Mouse (Mus musculus) left cerebral cortex, postnatal 10 days (tissue): Measurements from ENCODE around the gene Ankrd40. TPM values are rescaled to one million over a fixed set of nuclear protein-coding genes. Genes with fewer than 3 reads are reported as not detected.

Experiments used
- DNase-seq, 2 experiments: peaks; one replicate each; pipeline ENCODE4 v3.0.0; 2021 to 2022; ENCODE audit warnings: low spot score in 2 of 2, mixed read lengths in 1 of 2; ENCODE audit errors: extremely low spot score in 1 of 2
- intact Hi-C: fragments of 180-260 bp; cut with DNase I; formaldehyde crosslinking; loops from one replicate; pipeline ENCODE4 v1.15.1; 2025
- total RNA-seq, 2 experiments: library from RNA; stranded (reverse); gene quantifications; 2 replicates each; pipeline ENCODE4 v1.2.3; 2021

Gene Ankrd40
- total RNA-seq, 2 experiments from 2014 or later = 73.3 to 75.7 TPM

GRCm38 (mm10) chr11:94321931-94322400 is 5.8 kb upstream of the Ankrd40 start, which contains the start of gene Luc7l3:
Gene Luc7l3, minus strand, starts transcription at chr11:94321988.
- DNase-seq = peak; percentile 89 to 97
- intact Hi-C loops = no loop called here

DNA sequence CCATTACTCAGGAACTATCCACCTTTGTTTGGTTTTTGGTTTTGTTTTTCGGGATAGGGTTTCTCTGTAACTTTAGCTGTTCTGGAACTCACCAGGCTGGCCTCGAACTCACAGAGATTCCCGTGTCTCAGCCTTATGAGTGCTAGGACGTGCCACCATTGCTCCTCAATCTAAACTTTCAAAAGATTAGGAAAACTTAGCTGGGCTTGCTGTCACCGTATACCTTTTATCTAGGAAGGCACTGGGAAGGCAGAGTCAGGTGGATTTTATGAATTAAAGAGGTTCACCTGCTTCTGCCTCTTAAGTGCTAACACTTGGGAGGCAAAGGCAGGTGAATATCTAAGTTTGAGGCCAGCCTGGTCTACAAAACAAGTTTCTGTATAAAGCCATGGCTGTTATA is 5.2 kb upstream of the Ankrd40 start:
- intact Hi-C loops = no loop called here
- no peak for DNase-seq

DNA sequence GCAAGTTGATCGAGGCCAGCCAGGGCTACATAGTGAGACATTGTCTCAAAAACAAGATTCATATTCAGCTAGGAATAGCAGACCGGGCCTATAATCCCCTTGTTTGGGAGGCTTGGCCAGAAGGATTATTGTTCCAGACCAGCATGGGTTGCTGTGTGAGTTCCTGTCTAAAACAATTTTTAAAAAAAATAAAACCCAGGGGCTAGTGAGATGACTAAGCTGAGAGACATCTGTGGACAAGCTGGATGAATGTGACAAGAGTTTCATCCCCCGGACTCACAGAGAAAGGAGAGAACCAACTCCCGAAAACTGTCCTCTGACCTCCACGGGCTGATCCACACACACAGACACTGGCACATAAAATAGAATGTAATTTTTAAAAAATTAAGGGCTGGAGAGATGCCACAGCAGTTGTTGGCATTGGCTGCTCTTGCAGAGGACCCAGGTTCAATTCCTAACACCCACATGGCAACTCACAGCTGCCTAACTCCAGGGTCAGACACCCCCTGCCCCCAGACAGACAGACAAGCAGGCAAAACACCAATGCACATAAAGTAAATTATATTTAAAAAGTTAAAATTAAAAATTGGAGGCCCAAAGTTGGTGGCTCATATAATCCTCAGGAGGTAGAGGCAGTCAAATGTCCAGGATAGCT is 4.4 kb upstream of the Ankrd40 start:
- intact Hi-C loops = no loop called here

DNA sequence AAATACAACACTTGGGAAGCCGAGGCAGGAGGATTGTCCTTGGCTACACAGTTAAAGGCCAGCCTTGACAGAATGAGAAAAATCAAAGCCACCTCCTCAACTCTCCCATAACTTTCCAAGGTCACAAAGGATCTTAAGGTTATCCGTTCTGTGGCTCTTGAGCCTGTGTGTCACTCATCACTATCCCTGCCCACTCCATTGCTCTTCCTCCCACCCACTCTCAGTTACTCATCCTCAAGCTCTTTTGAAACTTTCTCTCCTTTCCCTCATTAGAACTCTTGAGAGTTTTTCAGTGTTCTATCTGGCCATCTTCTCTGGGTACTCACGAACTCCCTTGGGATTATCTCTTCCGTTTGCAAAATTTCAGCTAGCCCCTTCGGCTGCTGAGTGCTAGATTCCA is 3.2 kb upstream of the Ankrd40 start:
- no peak for DNase-seq
- intact Hi-C loops = no loop called here

More for the DNA sequence above, 4.4 kb upstream of the Ankrd40 start:
- no peak for DNase-seq

DNA sequence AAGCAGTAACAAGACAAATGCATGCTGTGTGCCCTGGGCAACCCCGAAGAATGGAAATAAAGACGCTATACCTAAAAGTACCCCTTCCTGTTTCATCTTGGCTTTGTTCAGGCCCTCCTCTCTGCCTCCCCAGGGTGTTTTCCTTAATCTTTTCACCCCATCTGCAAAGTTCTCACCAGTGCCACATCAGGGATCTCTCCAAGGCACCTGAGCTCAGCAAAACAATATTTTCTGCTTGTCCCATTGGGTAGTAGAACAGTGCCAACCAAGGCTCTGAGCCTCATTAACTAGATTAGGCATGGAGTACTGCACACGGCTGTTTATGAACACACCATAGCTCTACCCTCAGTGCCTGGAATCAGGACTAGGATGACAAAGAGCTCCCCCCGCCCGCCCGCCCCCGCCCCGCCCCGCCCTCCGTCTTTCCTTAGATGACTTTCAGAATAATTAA is 815 bp upstream of the Ankrd40 start:
- no peak for DNase-seq
- intact Hi-C loops = no loop called here

- DNase-seq = no peak
- intact Hi-C loops = no loop called here
These were observed 834 bp downstream of the Ankrd40 start for GRCm38 (mm10) chr11:94328644-94329025.

GRCm38 (mm10) chr11:94329270-94329891 is 1.6 kb downstream of the Ankrd40 start:
- intact Hi-C loops = no loop called here
- DNase-seq = peak in 1 of 2 experiments; percentile 71

GRCm38 (mm10) chr11:94330211-94330610 is 2.4 kb downstream of the Ankrd40 start:
- intact Hi-C loops = loop anchor here (5.0 kb wide), 1 partner anchor 217 kb away; the partner anchor contains the start of gene Rsad1
- no peak for DNase-seq

- no peak for DNase-seq
- intact Hi-C loops = loop anchor here (5.0 kb wide), 1 partner anchor 215 kb away; the partner anchor contains the start of gene Rsad1
These were observed 4.9 kb downstream of the Ankrd40 start for GRCm38 (mm10) chr11:94332726-94333125.

GRCm38 (mm10) chr11:94334386-94334968 is 6.7 kb downstream of the Ankrd40 start:
- DNase-seq = no peak
- intact Hi-C loops = loop anchor here (5.0 kb wide), 1 partner anchor 213 kb away; the partner anchor contains the start of gene Rsad1

DNA sequence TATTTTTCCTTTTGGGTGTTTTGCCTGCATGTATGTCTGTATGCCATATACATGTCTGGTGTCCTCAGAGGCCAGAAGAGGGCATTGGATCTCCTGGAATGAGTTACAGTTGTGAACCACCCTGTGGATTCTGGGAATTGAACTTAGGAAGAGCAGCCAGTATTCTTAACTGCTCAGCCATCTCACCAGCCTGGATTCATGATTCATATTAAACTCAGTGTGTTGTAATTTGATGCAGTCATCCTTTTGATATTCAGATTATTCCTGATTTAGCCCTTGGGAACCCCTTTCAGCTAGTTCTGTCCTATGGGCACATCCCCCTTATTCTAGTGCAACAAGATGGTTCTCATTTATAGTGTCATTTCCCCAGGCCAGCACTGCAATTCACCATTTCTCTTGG is 8.8 kb downstream of the Ankrd40 start:
- intact Hi-C loops = no loop called here
- no peak for DNase-seq

DNA sequence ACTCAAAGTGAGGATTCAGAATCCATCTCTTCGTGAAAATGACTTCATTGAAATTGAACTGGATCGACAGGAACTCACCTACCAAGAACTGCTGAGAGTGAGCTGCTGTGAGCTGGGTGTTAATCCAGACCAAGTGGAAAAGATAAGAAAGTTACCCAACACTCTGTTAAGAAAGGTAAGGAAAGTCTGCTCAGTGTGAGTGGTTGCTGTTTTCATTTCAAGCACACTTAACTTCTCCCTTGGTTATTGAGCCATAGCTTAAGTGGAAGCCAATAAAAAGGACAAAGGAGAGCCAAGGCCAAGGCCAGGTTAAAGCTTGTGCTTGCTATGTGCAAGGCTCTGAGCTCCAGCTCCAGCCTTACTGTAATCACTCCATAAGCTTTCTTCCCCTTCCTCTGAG is 10.5 kb downstream of the Ankrd40 start:
- intact Hi-C loops = no loop called here
- no peak for DNase-seq

- intact Hi-C loops = loop anchor here (2.0 to 5.0 kb wide), 3 partner anchors 65 to 147 kb away; partner anchors contain the start of genes Cacna1g and Spata20
- peak in 1 of 2 experiments; percentile 52 for DNase-seq
These were observed 12.2 kb downstream of the Ankrd40 start for GRCm38 (mm10) chr11:94339732-94340585.

- intact Hi-C loops = loop anchor here (2.0 to 5.0 kb wide), 3 partner anchors 64 to 146 kb away; partner anchors contain the start of genes Cacna1g and Spata20
- DNase-seq = no peak
These were observed 13.4 kb downstream of the Ankrd40 start for GRCm38 (mm10) chr11:94340948-94341933.

DNA sequence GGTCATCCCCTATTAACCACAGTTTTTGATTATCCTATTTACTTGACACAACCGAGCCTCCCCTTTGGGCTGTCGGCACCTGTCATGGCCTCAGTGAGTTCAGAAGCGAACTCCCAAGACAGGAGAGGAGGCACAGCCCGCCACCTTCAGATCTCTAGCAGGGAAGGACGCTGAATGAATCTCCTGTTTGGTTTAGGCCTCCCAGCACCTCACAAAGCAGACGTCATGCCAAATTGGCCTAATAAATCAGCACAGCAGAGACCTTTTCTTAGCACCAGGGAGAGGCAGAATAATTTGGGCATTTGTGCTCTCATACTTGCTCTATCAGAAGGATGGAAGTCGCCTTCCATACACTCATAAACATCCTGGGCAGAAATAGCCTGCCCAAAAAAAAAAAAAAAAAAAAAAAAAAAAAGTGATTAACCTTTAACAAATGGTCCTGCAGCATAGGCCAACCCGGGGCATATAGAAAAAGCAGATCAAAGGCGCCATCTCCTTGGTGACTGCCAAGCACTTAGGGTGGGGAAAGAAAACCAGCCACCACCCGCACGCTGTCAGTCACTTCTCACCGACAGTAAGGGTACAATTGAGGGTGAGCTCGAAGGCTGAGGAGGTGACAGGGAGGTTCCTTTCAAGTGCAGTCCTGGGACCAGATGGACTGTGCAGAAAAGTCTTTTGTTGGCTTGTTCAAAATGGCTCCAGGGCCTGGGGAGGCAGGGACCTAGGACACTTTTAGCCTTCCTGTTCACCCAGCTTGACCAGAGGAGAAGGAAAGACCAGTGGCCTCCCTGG is 14.5 kb downstream of the Ankrd40 start:
- DNase-seq = no peak
- intact Hi-C loops = loop anchor here (5.0 kb wide), 2 partner anchors 130 to 145 kb away; partner anchors contain the start of genes Cacna1g and Spata20

DNA sequence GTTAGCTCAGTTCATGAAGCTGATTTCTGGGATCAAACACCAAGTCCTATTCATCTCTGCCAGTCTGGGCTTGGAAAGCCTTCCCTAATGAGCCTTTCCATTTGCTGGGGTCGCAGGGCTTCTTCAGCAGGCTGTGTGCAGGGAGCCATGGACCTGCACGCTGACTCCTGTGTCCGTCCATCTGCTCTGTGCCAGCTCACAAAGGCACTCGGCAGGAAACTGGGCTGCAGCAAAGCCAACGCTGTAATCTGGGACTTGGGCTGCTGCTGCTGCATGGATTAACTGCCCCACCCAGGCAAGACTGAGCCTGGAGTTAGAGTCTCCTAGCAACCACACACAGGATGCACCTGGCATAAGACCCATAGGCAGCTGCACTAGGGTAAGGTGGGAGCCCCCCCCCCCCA is 16.2 kb downstream of the Ankrd40 start:
- intact Hi-C loops = loop anchor here (5.0 kb wide), 2 partner anchors 128 to 143 kb away; partner anchors contain the start of genes Cacna1g and Spata20
- DNase-seq = no peak

GRCm38 (mm10) chr11:94344470-94344869 is 16.7 kb downstream of the Ankrd40 start:
- intact Hi-C loops = loop anchor here (5.0 kb wide), 2 partner anchors 128 to 143 kb away; partner anchors contain the start of genes Cacna1g and Spata20
- DNase-seq = no peak
